Mouse (Mus musculus): ENCODE data around the gene Zfp352. TPM values are rescaled to one million over a fixed set of nuclear protein-coding genes. Genes with fewer than 3 reads are reported as not detected.
"Not testable (repeated sequence)": the region's sequence is repeated elsewhere in the genome, so short reads cannot be mapped to it uniquely, and the experiment has no call there.

Zfp352 gene
- total RNA-seq (2014; rRNA removed) (not detected in 2 replicates), polyA plus RNA-seq (2015; fragmentation: Nextera tagmentation; extraction: Ambion mirVana) (not detected in 2 replicates)

- Histone ChIP-seq H3K36me3 (ENCODE audit: insufficient read depth, low read length) (no peaks in the 10 kb centered on the region), H3K27ac (ENCODE audit: low read depth, low read length) (no peak within 1 kb of the TSS), H3K4me2 (ENCODE audit: low read depth, low read length, poor library complexity, severe bottlenecking) (no peak within 1 kb of the TSS), H3K27me3 (ENCODE audit: insufficient read depth, low read length) (no peaks in the 10 kb centered on the region), H3K4me1 (ENCODE audit: insufficient read depth, low read length) (no peaks in the 10 kb centered on the region), H3K9me3 (ENCODE audit: low read length) (no peaks in the 10 kb centered on the region), H3K9ac (replicated peaks; ENCODE audit: low read length, poor library complexity, severe bottlenecking) (no peak within 1 kb of the TSS), H3K4me3 (ENCODE audit: low read depth, low read length) (no peak within 1 kb of the TSS)
- ATAC-seq (ENCODE audit: low FRiP score) (no peak), DNase-seq (ENCODE audit: low spot score) (no peak)
- no peak for TF ChIP-seq CTCF (IDR thresholded peaks at IDR 0.05)
- WGBS, result 96% methylated on average over 2 of the region's 2 CpGs
These were observed at the start of gene Zfp352 for GRCm38 (mm10) chr4:90218520-90218919. Gene Zfp352 (plus strand): TSS chr4:90218820.

- Histone ChIP-seq H3K27me3 (ENCODE audit: insufficient read depth, low read length) (no peaks in the 10 kb centered on the region), H3K4me3 (ENCODE audit: low read depth, low read length) (no peak overlapping the region), H3K9ac (replicated peaks; ENCODE audit: low read length, poor library complexity, severe bottlenecking) (no peak overlapping the region), H3K4me2 (ENCODE audit: low read depth, low read length, poor library complexity, severe bottlenecking) (no peak overlapping the region), H3K36me3 (ENCODE audit: insufficient read depth, low read length) (no peaks in the 10 kb centered on the region), H3K27ac (ENCODE audit: low read depth, low read length) (no peak overlapping the region), H3K4me1 (ENCODE audit: insufficient read depth, low read length) (no peaks in the 10 kb centered on the region), H3K9me3 (ENCODE audit: low read length) (no peaks in the 10 kb centered on the region)
- peak; percentile 89 for TF ChIP-seq CTCF (IDR thresholded peaks at IDR 0.05)
- 81% methylated on average over 3 of the region's 3 CpGs for WGBS
- DNase-seq (ENCODE audit: low spot score) (peak; percentile 86), ATAC-seq (ENCODE audit: low FRiP score) (peak; percentile 62; the same call in 1 of the 2 replicates)
These were observed 47.6 kb upstream of the Zfp352 start for GRCm38 (mm10) chr4:90170890-90171483.

- Histone ChIP-seq H3K4me1 (ENCODE audit: insufficient read depth, low read length) (no peaks in the 10 kb centered on the region), H3K4me2 (ENCODE audit: low read depth, low read length, poor library complexity, severe bottlenecking) (no peak overlapping the region), H3K9ac (replicated peaks; ENCODE audit: low read length, poor library complexity, severe bottlenecking) (no peak overlapping the region), H3K27ac (ENCODE audit: low read depth, low read length) (no peak overlapping the region), H3K36me3 (ENCODE audit: insufficient read depth, low read length) (no peaks in the 10 kb centered on the region), H3K27me3 (ENCODE audit: insufficient read depth, low read length) (no peaks in the 10 kb centered on the region), H3K4me3 (ENCODE audit: low read depth, low read length) (no peak overlapping the region), H3K9me3 (ENCODE audit: low read length) (no peaks in the 10 kb centered on the region)
- no peak for DNase-seq (ENCODE audit: low spot score)
- no peak for TF ChIP-seq CTCF (IDR thresholded peaks at IDR 0.05)
- 74% methylated on average over 1 of the region's 1 CpGs for WGBS
- no peak for ATAC-seq (ENCODE audit: low FRiP score)
These were observed 44.6 kb upstream of the Zfp352 start for GRCm38 (mm10) chr4:90174036-90174435.

GRCm38 (mm10) chr4:90203421-90203820 is 15.2 kb upstream of the Zfp352 start:
- no peak overlapping the region for H3K9ac ChIP-seq (replicated peaks; ENCODE audit: low read length, poor library complexity, severe bottlenecking)
- no peak for TF ChIP-seq CTCF (IDR thresholded peaks at IDR 0.05)
- H3K27me3 ChIP-seq (ENCODE audit: insufficient read depth, low read length), result no peaks in the 10 kb centered on the region
- H3K27ac ChIP-seq (ENCODE audit: low read depth, low read length), result no peak overlapping the region
- no peaks in the 10 kb centered on the region for H3K9me3 ChIP-seq (ENCODE audit: low read length)
- H3K36me3 ChIP-seq (ENCODE audit: insufficient read depth, low read length), result no peaks in the 10 kb centered on the region
- H3K4me3 ChIP-seq (ENCODE audit: low read depth, low read length), result no peak overlapping the region
- DNase-seq (ENCODE audit: low spot score), result no peak
- 86% methylated on average over 5 of the region's 5 CpGs for WGBS
- no peak for ATAC-seq (ENCODE audit: low FRiP score)
- H3K4me1 ChIP-seq (ENCODE audit: insufficient read depth, low read length), result no peaks in the 10 kb centered on the region
- no peak overlapping the region for H3K4me2 ChIP-seq (ENCODE audit: low read depth, low read length, poor library complexity, severe bottlenecking)

GRCm38 (mm10) chr4:90211475-90211874 is 7.1 kb upstream of the Zfp352 start:
- Histone ChIP-seq H3K4me2 (ENCODE audit: low read depth, low read length, poor library complexity, severe bottlenecking) (no peak overlapping the region), H3K4me3 (ENCODE audit: low read depth, low read length) (no peak overlapping the region), H3K9me3 (ENCODE audit: low read length) (no peaks in the 10 kb centered on the region), H3K9ac (replicated peaks; ENCODE audit: low read length, poor library complexity, severe bottlenecking) (no peak overlapping the region), H3K27me3 (ENCODE audit: insufficient read depth, low read length) (no peaks in the 10 kb centered on the region), H3K27ac (ENCODE audit: low read depth, low read length) (no peak overlapping the region), H3K36me3 (ENCODE audit: insufficient read depth, low read length) (no peaks in the 10 kb centered on the region), H3K4me1 (ENCODE audit: insufficient read depth, low read length) (no peaks in the 10 kb centered on the region)
- 50% methylated on average over 1 of the region's 1 CpGs for WGBS
- TF ChIP-seq CTCF (IDR thresholded peaks at IDR 0.05), result no peak
- no peak for DNase-seq (ENCODE audit: low spot score)
- no peak for ATAC-seq (ENCODE audit: low FRiP score)

- H3K9me3 ChIP-seq (ENCODE audit: low read length), result no peaks in the 10 kb centered on the region
- H3K4me3 ChIP-seq (ENCODE audit: low read depth, low read length), result no peak overlapping the region
- no peak overlapping the region for H3K27ac ChIP-seq (ENCODE audit: low read depth, low read length)
- no peak for TF ChIP-seq CTCF (IDR thresholded peaks at IDR 0.05)
- H3K36me3 ChIP-seq (ENCODE audit: insufficient read depth, low read length), result no peaks in the 10 kb centered on the region
- no peak overlapping the region for H3K4me2 ChIP-seq (ENCODE audit: low read depth, low read length, poor library complexity, severe bottlenecking)
- WGBS, result 76% methylated on average over 3 of the region's 3 CpGs
- H3K4me1 ChIP-seq (ENCODE audit: insufficient read depth, low read length), result no peaks in the 10 kb centered on the region
- no peak overlapping the region for H3K9ac ChIP-seq (replicated peaks; ENCODE audit: low read length, poor library complexity, severe bottlenecking)
- ATAC-seq (ENCODE audit: low FRiP score) (no peak), DNase-seq (ENCODE audit: low spot score) (no peak)
- no peaks in the 10 kb centered on the region for H3K27me3 ChIP-seq (ENCODE audit: insufficient read depth, low read length)
These were observed 6.5 kb upstream of the Zfp352 start for GRCm38 (mm10) chr4:90212076-90212475.

DNA sequence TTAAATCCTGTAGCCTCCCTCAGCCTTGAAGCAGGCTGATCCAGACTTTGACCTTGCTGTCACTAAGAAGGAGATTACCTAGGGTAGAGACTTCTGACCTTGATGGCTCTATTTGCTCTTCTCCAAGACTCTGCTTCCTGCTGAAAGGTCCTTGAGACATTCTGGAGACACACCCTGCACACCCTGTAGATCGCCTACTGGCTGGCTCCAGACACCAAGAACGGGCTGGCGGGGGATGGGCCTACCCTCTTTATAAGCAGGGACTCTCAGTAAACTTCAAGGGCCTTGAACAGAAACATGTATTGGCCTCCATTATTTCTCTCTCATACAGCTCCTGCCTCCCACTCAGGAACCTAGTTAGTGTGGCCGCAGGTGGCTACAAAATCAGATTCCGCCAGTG is 17.0 kb downstream of the Zfp352 start:
- H3K4me1 ChIP-seq (ENCODE audit: insufficient read depth, low read length); DNase-seq (ENCODE audit: low spot score); H3K36me3 ChIP-seq (ENCODE audit: insufficient read depth, low read length); H3K4me2 ChIP-seq (ENCODE audit: low read depth, low read length, poor library complexity, severe bottlenecking); H3K27me3 ChIP-seq (ENCODE audit: insufficient read depth, low read length); ATAC-seq (ENCODE audit: low FRiP score); H3K9me3 ChIP-seq (ENCODE audit: low read length); H3K4me3 ChIP-seq (ENCODE audit: low read depth, low read length); H3K9ac ChIP-seq (replicated peaks; ENCODE audit: low read length, poor library complexity, severe bottlenecking); H3K27ac ChIP-seq (ENCODE audit: low read depth, low read length): not testable (repeated sequence)
- WGBS, result 97% methylated on average over 5 of the region's 5 CpGs

All from midbrain, postnatal 0 days (tissue).